Mouse (Mus musculus) midbrain, embryonic 11.5 days (tissue): Measurements from ENCODE around the gene 4833420G17Rik. TPM values are rescaled to one million over a fixed set of nuclear protein-coding genes. Genes with fewer than 3 reads are reported as not detected.
"Not testable (repeated sequence)": the region's sequence is repeated elsewhere in the genome, so short reads cannot be mapped to it uniquely, and the experiment has no call there.

Source experiments
- ATAC-seq: fragments of 200-750 bp; cut with Nextera tagmentation; 2 replicates; pipeline ENCODE4 v1.8.0; 2017; ENCODE audit warnings: moderate TSS enrichment, moderate library complexity; ENCODE audit not compliant: low FRiP score
- DNase-seq: peaks from one replicate; pipeline ENCODE4 v3.0.0; 2015; ENCODE audit warnings: low spot score; ENCODE audit errors: missing footprints
- H3K27ac ChIP-seq: fragments of 300-500 bp; sonication (generic); 2 replicates; pipeline ENCODE4 v1.5.1; 2014; ENCODE audit warnings: low read depth, low read length
- H3K27me3 ChIP-seq: fragments of 300-500 bp; sonication (generic); 2 replicates; pipeline ENCODE4 v1.6.1; 2014; ENCODE audit warnings: mild to moderate bottlenecking, low read length, moderate library complexity, mixed read lengths; ENCODE audit not compliant: control insufficient read depth, insufficient read depth
- H3K36me3 ChIP-seq: fragments of 300-500 bp; sonication (generic); 2 replicates; pipeline ENCODE4 v1.6.1; 2014; ENCODE audit warnings: mild to moderate bottlenecking, low read length, moderate library complexity, mixed read lengths; ENCODE audit not compliant: control insufficient read depth, insufficient read depth
- H3K4me1 ChIP-seq: fragments of 300-500 bp; sonication (generic); 2 replicates; pipeline ENCODE4 v1.6.1; 2014; ENCODE audit warnings: low read length; ENCODE audit not compliant: control insufficient read depth, insufficient read depth
- H3K4me2 ChIP-seq: fragments of 300-500 bp; sonication (generic); 2 replicates; pipeline ENCODE4 v1.6.1; 2014; ENCODE audit warnings: mild to moderate bottlenecking, moderate library complexity
- H3K4me3 ChIP-seq: fragments of 300-500 bp; sonication (generic); 2 replicates; pipeline ENCODE4 v1.5.1; 2014; ENCODE audit warnings: low read depth, low read length
- H3K9ac ChIP-seq: fragments of 300-500 bp; sonication (generic); 2 replicates; pipeline ENCODE4 v1.6.1; 2014; ENCODE audit warnings: low read length
- H3K9me3 ChIP-seq: fragments of 300-500 bp; sonication (generic); 2 replicates; pipeline ENCODE4 v1.6.1; 2016; ENCODE audit warnings: low read length; ENCODE audit not compliant: control insufficient read depth
- WGBS: fragments of 180-500 bp; shearing (Covaris S2); extraction: QIAGEN DNeasy Blood & Tissue Kit; methylation state at CpG from one replicate; pipeline ENCODE4 v1.1.7; 2014; 5-methylcytosine and 5-hydroxymethylcytosine counted together
- polyA plus RNA-seq: library from polyadenylated mRNA; unstranded; fragments of >200 nt; fragmentation: Nextera tagmentation; extraction: Ambion mirVana; gene quantifications from 2 replicates; pipeline ENCODE4 v1.2.1, GENCODE M21; 2014

4833420G17Rik gene
- polyA plus RNA-seq, 1 experiment from 2014 or later = 78.5 TPM

DNA sequence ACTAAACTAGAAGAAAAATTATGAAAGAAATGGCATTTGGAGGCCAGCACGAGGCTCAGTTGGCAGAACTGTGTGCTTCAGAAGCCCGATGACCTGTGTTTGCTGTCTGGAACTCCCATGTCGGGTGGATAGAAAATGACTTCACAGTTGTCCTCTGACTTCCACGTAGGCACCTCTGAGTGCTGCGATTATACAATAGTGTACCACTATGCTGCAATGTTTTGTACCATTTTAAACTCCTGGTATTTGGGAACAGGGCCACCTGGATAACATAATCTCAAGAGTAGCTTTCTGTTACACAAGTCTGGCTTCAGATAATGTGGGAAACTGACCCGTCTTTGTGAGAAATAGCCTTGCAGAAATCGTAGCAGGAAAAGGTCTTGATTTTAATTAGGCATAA is 6.2 kb upstream of the 4833420G17Rik start:
- no peak overlapping the region for H3K27ac ChIP-seq
- DNase-seq = no peak
- no peaks in the 10 kb centered on the region for H3K9me3 ChIP-seq
- no peaks in the 10 kb centered on the region for H3K27me3 ChIP-seq
- no peak overlapping the region for H3K4me3 ChIP-seq
- no peak for ATAC-seq
- 93% methylated on average over 7 of the region's 7 CpGs for WGBS
- H3K36me3 ChIP-seq = peaks cover 10% of the 10 kb centered on the region; the same call in 1 of the 2 replicates
- H3K4me1 ChIP-seq = no peaks in the 10 kb centered on the region
- no peak overlapping the region for H3K9ac ChIP-seq
- no peak overlapping the region for H3K4me2 ChIP-seq

DNA sequence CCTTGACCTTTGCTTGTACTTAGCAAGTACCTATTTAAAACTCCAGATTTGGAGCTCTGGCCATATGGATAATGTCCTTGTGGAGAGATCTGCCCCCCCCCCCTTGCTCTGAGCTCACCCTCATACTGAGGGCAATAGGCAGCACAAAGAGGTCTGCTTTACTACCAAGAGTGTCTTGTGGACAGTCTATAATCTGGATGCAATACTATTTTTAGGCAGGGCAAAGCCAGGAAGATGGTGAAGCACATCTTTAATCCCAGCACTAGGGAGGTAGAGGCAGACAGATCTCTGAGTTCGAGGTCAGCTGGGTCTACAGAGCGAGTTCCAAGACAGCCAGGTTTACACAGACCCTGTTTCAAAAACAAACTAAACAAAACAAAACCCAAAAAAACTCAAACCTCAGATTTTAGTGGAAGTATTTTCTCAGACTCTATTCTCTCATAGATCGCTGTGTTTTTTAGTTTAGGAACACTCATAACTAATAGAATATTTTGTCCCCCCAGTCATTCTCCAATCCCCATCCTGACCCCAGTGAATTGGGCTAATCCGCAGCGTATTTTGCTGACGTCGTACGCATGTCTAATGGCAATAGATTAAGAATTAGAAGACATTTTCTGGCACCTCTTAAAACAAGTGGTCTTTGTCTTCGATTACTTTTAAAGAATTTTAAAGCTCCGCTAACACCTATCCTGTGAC is 520 bp upstream of the 4833420G17Rik start:
- Histone ChIP-seq H3K4me3 (peak overlapping the region; percentile 76), H3K4me1 (peaks cover 7% of the 10 kb centered on the region), H3K4me2 (peak overlapping the region; percentile 44), H3K27ac (peak overlapping the region; percentile 50), H3K9ac (peak overlapping the region; percentile 88), H3K27me3 (no peaks in the 10 kb centered on the region), H3K9me3 (no peaks in the 10 kb centered on the region), H3K36me3 (peaks cover 2% of the 10 kb centered on the region; the same call in 1 of the 2 replicates)
- no peak for DNase-seq
- ATAC-seq = peak; percentile 77
- WGBS = 12% methylated on average over 10 of the region's 10 CpGs

DNA sequence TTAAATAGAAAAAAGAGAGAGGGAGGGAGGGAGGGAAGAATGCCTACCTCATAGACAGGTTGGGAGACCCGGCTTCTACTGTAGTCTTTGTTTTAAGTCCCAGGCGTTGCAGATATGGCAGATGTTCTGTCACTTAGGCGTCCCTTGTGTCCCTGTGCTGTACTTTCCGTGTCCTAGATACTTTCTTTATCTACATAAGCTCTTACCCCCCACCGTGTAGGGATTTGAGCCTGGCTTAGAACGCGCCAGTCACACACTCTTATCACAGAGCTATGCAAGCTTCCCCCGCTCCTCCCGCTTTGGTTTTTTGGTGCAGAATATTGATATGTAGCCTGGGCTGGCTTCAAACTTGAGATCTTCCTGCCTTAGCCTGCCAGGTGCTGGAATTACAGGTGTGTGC is 14.1 kb downstream of the 4833420G17Rik start:
- DNase-seq (no peak), ATAC-seq (no peak)
- H3K9ac ChIP-seq = no peak overlapping the region
- peaks cover 23% of the 10 kb centered on the region for H3K36me3 ChIP-seq
- H3K4me2 ChIP-seq = no peak overlapping the region
- no peaks in the 10 kb centered on the region for H3K9me3 ChIP-seq
- H3K27me3 ChIP-seq = no peaks in the 10 kb centered on the region
- H3K4me1 ChIP-seq = no peaks in the 10 kb centered on the region
- WGBS = 84% methylated on average over 9 of the region's 9 CpGs
- no peak overlapping the region for H3K27ac ChIP-seq
- no peak overlapping the region for H3K4me3 ChIP-seq

DNA sequence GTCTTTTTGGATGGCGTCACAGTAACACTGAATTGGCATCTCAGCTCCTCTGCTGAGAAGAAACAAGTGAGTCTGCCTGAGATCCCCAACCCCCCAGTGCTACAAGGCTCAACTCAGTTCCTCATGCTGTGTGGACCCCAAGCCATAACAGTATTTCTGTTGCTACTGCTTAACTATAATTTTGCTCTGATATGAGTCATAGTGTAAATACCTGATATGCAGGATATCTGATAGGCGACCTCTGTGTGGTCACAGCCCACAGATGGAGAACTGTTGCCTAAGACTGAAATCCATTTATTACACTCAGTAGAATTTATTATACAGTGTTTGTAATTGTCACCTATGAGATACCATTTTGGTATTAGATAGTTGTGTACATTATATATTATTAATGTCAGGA is 15.2 kb downstream of the 4833420G17Rik start:
- peaks cover 18% of the 10 kb centered on the region for H3K36me3 ChIP-seq

DNA sequence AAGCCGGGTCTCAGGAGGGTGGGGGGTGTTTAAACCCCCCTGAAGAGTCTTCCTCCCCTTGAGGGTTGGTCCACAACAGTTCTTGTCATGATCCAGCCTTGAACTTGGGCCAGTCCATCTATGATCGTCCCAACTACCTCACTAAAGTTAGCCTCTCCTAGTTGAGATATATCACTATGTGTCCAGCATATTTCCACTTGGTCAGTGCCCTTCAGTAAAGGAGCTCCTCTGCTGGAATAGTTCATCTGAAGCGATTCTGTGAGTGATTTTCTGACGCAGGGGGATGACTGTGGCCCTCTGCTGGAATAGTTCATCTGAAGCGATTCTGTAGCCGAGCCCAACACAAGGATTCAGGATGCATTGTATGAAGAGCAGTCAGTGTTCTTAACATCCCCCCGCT is 24.8 kb downstream of the 4833420G17Rik start:
- Histone ChIP-seq H3K4me2 (peak overlapping the region; percentile 6; the same call in 1 of the 2 replicates), H3K4me3 (no peak overlapping the region), H3K27ac (no peak overlapping the region), H3K9me3 (peaks cover 9% of the 10 kb centered on the region), H3K27me3 (no peaks in the 10 kb centered on the region), H3K4me1 (no peaks in the 10 kb centered on the region), H3K36me3 (peaks cover 19% of the 10 kb centered on the region; the same call in 1 of the 2 replicates), H3K9ac (no peak overlapping the region)
- DNase-seq (peak; percentile 87), ATAC-seq (no peak)
- 60% methylated on average over 7 of the region's 7 CpGs for WGBS

More for the DNA sequence above, 15.2 kb downstream of the 4833420G17Rik start:
- ATAC-seq (no peak), DNase-seq (no peak)
- Histone ChIP-seq H3K9ac (no peak overlapping the region), H3K27me3 (no peaks in the 10 kb centered on the region), H3K4me2 (no peak overlapping the region), H3K27ac (no peak overlapping the region), H3K4me3 (no peak overlapping the region), H3K9me3 (no peaks in the 10 kb centered on the region), H3K4me1 (no peaks in the 10 kb centered on the region)
- WGBS = 89% methylated on average over 2 of the region's 2 CpGs

DNA sequence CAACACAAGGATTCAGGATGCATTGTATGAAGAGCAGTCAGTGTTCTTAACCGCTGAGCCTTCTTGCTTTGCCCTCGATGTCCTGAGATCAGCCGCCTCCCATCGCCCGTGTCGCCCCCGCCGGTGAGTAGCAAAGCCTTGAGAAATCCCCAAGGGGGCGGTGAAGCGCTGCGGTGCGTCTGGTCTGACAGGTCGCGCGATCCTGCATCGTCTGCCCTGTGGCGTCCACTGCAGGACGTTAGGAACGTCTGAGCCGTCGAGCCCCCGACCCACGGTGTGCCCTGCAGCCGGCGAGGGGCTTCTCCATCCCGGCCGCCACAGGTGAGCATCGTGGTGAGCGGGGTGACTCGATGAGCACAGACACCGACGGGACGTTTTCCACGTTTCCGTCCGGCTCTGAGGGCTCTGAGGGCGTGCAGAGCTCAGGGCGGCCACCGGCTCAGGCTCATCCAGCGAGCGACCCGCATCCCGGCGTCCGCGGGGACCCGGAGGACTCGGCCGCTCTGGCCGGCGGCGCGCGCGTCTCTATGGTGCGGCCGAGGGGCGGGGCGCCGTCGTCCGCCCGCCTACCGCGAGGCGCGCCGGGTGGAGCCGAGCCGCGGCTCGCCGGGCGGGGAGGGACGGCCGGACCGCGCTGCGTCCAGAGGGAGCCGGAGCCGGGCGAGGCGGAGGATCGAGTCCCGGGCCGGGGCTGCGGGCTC is 25.5 kb downstream of the 4833420G17Rik start, which contains the start of the genes Tmem267 and 3110070M22Rik:
Tmem267 (plus strand) TSS at position 160 of the 701 bp plus-strand sequence.
3110070M22Rik (minus strand) TSS at position 504 of the 701 bp plus-strand sequence.
- Histone ChIP-seq H3K4me3 (no peak within 1 kb of the TSS), H3K9ac (peak within 1 kb of the TSS; percentile 7; the same call in 1 of the 2 replicates), H3K27me3 (no peaks in the 10 kb centered on the region), H3K36me3 (peaks cover 19% of the 10 kb centered on the region; the same call in 1 of the 2 replicates), H3K27ac (peak within 1 kb of the TSS; percentile 6; the same call in 1 of the 2 replicates), H3K4me2 (peak within 1 kb of the TSS; percentile 23; the same call in 1 of the 2 replicates), H3K9me3 (peaks cover 9% of the 10 kb centered on the region), H3K4me1 (no peaks in the 10 kb centered on the region)
- no peak for ATAC-seq
- DNase-seq = peak; percentile 98
- 78% methylated on average over 87 of the region's 87 CpGs for WGBS

DNA sequence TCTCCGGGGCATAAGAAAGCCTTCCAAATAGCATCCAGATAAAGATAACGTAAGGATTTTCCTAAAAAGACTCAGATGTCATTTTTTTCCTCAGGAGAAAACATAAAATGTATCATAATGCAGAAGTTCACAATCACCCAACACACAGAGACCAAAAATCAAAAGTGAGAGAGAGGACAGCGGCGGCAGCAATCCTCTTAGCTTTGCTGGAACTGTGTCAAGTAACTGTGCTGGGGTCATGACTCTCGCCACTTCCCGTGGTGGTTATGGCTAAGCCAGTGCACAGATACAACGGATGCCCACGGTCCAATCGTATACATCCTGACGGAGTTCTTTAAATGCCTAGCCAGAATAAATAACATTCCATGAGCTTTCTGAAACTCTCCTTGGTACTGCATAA is 29.5 kb downstream of the 4833420G17Rik start:
- not testable (repeated sequence) for H3K4me3 ChIP-seq, H3K9ac ChIP-seq, H3K27me3 ChIP-seq, H3K4me1 ChIP-seq, H3K27ac ChIP-seq, H3K36me3 ChIP-seq, H3K4me2 ChIP-seq, ATAC-seq
- 93% methylated on average over 10 of the region's 10 CpGs for WGBS
- H3K9me3 ChIP-seq = peaks cover 13% of the 10 kb centered on the region
- DNase-seq = peak; percentile 89

DNA sequence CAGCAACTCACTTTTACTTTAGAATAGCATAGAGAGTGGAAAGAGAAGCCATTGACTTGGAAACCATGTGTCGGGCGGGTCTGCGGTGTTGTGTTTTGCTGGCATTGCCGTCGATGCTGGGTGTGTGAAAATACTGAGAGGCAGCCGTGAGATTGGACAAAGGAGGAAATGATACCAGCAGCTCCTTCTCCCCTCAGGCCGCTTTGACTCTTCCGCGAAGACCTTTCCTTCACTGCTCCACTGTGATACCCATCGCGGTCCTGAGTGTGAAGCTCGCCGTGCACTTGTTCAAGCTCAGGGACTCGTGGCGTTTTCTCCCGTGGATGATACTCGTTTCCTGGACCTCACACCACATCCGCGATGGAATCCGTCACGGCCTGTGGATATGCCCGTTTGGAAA is 32.4 kb downstream of the 4833420G17Rik start:
- H3K36me3 ChIP-seq, H3K9ac ChIP-seq, H3K4me1 ChIP-seq, DNase-seq, H3K27me3 ChIP-seq, H3K4me2 ChIP-seq, H3K27ac ChIP-seq, H3K4me3 ChIP-seq: not testable (repeated sequence)
- WGBS = 95% methylated on average over 10 of the region's 22 CpGs
- peak; percentile 22; the same call in 1 of the 2 replicates for ATAC-seq
- peaks cover 13% of the 10 kb centered on the region for H3K9me3 ChIP-seq
